Mouse (Mus musculus): ENCODE measurements at regions not wholly inside any gene's neighbourhood (a gene's known extent, or its start where the extent isn't known, plus 50 kb on each side); places are given as distances from the start of the nearest gene placed in this dataset.

DNA sequence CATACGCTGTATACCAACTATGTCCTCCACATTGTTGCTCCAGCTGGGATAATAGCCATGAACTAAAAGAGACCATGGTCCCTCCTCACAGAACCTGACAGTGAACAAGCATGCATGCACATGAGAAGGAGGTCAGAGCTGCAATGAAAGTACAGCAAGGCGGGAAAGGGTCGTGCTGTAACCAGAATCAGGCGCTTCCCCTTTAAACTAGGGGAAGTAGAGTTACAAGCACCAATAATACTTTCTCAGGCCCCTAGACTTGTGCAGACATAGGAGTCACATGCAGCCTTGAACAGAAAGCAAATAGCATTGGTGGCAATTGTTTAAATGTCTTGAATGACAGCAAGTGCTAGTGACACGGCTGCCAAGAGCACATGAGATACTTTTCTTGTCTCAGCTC, 261.8 kb upstream of the Dynlrb2 start:
- intact Hi-C loops (cut with DNase I): no loop called here
- no peak for DNase-seq (ENCODE audit: low spot score in 2 of 2)

DNA sequence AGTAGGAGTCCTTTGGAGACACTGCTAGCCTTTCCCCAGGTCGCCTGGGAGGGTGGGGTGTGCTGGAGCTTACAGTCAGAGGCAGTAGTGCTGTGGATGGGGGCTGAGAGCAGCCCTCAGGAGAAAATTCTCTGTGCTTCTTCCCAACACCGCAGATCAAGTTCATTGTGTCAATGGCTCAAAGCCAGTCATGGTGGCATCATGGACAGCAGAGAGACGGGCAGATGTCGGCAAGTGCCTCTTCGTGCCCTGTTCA, 262.9 kb upstream of the Dynlrb2 start:
- intact Hi-C loops (cut with DNase I): no loop called here
- no peak for DNase-seq (ENCODE audit: low spot score in 2 of 2)

DNA sequence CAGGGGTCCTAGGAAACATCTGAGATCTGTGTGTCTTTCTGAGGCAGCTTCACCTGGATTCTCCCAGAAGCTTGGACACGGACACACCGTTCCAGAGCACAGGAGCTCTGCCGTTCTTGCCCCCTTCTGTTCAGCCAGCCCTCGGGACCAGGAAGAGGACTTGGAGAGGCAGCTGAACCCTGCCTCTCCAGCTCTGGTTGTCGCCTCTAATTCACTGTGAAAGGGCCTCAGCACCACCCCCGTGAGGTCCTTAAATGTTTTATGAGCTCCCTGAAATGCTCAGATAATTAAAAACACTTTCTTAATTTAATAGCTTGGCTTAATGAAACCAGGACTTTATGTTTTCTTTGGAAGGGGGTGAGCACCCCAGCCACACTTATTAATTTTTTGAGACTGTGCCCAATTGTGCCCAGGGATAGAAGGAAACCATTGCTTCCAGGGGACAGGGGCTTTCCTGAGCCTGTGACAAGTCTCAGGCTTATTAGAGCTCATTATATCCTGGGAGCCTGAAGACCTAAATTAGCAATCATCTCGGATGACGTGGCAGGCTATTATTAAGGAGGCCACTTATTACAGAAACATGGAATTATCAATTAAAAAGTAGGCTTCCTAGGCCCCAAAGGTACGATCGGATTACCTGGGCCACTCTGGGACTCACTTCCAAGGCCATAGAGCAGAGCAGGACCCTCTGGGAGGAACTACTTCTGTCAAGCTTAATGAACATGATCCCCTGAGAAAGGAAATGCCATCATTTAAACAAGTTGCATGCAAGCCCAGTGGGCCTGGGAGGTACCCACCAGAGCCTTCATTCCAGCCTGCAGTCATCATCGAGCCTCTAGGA, 263.4 kb upstream of the Dynlrb2 start:
- intact Hi-C loops (cut with DNase I): no loop called here
- no peak for DNase-seq (ENCODE audit: low spot score in 2 of 2)

DNA sequence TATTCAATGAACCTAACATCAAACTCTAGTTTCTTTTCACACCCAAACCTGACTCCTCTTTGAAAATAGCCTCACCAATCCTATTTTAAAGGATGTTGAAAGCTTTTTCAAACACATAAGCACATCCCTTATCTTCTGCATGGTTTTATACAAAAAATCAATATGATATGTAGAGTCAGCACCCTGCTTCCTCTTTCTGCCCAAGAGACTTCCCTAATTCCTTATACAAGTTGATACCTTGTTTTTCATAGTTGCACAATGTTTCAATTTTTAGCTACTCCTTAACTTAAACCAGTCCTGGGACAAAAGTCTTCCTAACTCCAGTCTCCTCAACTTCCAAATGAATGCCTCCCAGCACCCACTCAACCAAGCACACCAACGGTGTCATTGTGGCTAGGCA, 266.1 kb upstream of the Dynlrb2 start:
- intact Hi-C loops (cut with DNase I): no loop called here
- no peak for DNase-seq (ENCODE audit: low spot score in 2 of 2)

DNA sequence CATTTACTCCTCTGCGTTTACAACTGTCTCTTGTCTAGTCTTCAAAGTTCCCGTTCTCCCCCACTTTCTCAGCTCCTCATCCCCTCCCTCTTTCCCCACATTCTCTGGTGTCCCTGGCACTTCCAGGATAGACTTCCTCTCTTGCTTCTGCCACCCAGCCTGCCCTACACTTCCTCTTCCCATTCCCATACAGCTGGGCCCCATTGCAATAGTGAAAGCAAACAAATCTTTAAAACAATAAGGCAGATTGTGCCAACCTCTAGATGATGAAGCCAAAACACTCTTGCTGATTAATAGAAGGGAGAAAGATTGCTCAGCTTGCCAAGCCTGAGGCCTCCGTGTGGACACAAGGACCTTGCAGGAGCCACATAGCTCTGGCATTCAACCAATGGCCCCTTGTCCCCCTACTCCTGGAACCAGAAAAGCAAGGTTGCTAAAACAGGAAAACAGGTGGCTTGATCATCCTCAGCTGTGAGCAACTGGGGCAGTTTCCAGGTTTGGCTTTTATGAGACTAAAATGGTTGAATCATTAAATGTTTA, 267.1 kb upstream of the Dynlrb2 start:
- no peak for DNase-seq (ENCODE audit: low spot score in 2 of 2)
- intact Hi-C loops (cut with DNase I): no loop called here

DNA sequence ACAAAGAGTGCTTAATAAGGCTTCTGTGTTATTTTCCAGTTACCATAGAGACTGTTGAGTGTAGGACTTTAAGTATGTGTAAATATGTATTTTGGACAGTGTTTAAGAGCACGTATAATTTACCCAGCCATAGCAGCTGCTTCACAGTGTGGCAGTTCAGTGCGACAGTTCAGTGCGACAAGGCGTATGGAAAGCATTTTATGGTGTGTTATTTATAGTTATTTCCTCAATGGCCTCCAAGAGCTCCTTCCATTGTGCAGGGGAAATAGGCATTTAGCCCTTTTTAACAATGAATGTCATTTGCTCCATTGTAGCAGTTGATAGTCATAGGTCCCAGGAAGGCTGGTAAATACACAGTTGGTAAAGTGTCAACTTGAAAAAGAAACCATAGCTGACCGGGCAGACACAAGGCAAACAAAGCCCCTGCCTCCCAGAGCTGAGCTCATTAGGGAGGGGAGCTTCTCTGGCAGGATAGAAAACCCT, 275.1 kb upstream of the Dynlrb2 start:
- intact Hi-C loops (cut with DNase I): no loop called here
- DNase-seq (ENCODE audit: low spot score in 2 of 2): no peak

DNA sequence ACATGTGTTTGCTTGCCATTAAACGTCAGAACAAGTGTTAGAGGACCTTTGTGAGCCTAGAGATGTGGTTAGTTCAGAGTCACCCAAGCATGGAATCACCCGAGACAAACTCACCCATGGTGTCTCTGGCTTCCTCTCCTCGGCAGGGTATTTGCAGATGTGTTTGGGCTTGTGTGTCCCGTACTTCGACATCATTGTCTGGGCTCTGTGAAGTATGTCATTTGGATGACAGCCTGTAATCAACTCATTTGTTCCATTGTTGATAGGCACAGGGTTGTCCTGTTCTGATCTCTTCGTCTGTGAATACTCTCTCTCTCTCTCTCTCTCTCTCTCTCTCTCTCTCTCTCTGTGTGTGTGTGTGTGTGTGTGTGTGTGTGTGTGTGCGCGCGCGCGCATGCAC, 277.8 kb upstream of the Dynlrb2 start:
- intact Hi-C loops (cut with DNase I): no loop called here
- no peak for DNase-seq (ENCODE audit: low spot score in 2 of 2)

DNA sequence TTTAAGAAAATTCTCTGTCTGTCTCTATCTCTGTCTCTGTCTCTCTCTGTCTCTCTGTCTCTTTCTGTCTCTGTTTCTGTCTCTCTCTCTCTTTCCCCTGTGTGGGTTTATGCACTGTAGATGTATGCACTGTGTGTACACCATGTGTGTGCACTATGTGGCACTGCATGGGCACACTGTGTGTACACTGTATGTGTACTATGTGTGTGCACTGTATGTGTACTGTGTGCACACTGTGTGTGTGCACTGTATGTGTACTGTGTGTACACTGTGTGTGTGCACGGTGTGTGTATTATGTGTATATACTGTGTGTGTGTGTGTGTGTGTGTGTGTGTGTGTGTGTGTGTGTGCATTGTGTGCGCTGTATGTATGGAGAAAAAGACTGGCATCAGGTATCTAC, 281.5 kb upstream of the Dynlrb2 start:
- intact Hi-C loops (cut with DNase I): no loop called here
- DNase-seq (ENCODE audit: low spot score in 2 of 2): no peak

DNA sequence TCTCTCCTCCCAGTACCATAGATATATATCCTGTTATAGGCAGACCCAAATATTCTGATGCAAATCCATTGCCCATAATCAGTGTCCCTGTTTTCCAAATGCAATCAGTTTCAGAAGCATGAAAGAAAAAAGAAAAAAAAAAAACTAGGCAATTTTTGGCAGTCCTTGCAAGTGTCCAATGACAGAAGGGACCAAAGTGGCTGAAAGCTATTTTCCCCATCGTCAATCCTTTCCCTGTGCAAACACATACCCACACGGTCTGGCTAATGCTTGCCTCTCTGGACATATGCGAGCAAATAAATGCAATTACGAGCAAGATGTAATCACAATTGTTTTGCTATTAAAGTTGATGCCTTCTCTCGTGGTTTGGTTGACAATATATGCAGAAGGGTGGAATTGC, 288.9 kb upstream of the Dynlrb2 start:
- no peak for DNase-seq (ENCODE audit: low spot score in 2 of 2)
- intact Hi-C loops (cut with DNase I): no loop called here

DNA sequence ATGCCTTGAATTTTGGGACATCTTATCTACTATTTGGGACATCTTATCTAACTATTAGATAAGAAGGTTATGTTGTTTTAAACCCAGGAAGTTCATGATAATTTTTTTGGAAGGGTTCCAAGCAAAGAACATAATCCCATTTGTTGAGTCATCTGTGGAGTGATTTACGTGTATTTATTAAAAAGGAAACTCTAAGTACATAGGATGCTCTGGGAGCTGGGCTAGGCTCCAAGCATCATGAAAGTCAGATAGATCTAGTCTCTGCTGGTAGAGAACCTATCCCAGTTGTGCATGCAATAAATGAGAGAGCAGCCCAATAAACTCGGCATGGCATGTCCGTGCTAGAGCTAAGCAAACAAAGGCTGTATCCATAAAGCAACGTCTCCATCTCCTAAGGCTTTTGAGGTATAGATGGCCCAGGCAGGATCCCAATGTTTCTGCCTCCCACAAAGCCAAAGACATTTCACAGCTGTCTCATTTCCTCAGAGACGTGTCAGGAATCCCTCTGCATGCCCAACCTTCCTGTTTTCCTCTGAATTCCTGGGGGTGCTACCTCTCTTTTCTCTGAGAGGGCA, 289.4 kb upstream of the Dynlrb2 start:
- intact Hi-C loops (cut with DNase I): no loop called here
- no peak for DNase-seq (ENCODE audit: low spot score in 2 of 2)

DNA sequence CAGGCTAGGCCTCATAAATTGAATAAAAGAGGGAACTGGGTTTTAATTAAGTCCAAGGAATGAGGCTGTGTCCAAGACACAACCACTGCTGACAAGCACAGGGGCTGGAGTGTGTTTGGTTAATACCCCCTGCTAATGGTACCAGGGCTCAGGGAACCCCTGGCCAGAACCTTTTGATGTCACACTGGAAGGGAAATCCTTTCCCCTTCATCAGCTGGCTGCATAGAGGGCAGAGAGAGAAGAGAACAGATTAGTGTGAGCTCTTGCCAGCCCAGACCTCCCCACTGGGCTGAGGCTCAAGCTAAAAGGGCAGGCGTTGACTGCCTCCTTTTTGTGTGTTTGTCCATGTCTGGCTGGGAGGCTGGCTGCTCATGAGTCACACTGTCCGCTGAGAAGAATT, 301.1 kb upstream of the Dynlrb2 start:
- no peak for DNase-seq (ENCODE audit: low spot score in 2 of 2)
- intact Hi-C loops (cut with DNase I): no loop called here

DNA sequence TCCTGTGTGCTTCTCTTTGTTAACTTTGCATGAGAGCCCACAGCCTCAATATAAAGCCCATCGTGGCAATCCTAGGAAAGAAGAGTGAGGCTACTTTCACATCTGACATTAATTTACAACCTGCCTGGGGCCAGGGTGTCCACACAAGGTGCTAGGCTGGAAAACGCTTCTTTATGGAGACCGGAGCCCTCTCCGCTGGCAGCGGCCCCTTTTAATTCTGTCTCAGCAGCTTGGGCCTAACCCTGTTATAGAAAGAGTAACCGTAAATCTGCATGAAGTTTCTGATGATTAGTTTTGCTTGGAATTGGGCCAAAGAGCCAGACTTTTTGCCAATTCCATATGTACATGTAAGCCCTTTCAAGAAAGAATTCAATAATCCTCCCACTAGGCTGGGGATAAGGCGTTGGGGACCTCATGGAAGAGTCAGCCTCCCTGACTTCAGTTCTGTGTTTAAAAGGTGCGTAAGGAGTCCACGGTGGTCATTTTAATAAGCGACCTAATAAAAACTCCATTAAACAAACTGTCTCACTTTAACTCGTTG, 304.2 kb upstream of the Dynlrb2 start:
- DNase-seq (ENCODE audit: low spot score in 2 of 2): no peak
- intact Hi-C loops (cut with DNase I): no loop called here

DNA sequence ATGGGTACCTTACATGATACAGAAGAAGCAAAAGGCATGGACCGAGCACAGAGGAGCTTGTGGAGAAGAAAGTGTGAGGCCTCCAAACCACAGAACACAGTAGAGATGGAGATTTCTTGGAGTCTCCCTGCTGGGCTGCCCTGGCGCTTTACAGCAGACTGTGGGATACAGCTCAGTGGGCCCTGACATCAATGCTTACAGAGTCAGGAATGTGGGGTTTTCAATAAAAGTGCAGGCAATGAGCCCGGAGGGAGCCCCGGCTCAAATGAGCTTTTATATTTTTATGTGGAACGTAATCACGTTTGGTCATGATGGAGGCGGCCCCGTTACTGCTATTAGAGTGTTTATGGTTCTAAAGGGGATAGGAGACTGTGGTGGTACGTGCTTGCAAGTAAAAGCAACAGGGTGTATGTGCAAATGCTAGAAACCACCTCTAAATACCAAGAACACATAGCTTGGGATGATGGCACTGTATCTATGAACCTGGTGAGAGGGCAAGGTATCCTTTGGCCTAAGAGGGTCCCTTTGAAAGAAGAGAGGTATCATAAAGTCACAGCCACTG, 308.1 kb upstream of the Dynlrb2 start:
- no peak for DNase-seq (ENCODE audit: low spot score in 2 of 2)
- intact Hi-C loops (cut with DNase I): no loop called here

DNA sequence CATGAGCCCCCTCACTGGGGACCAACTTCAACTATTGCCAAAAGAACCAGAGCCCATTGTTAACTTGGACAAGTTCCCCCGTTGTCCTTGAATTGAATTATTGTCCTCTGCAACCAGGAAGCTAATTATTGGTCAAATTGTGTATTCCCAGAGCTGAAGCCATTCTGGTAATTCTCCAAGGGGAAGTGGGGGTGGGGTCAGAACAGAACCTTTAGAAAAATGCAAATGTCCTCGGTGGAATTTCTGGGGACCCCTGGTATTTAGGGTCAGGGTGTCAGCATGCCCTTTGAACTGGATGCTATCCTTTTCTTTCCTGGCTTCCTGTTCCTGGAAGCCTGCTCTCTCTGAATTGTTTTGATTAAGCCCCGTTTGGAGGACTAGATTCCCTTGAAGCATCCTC, 312.7 kb upstream of the Dynlrb2 start:
- DNase-seq (ENCODE audit: low spot score in 2 of 2): no peak
- intact Hi-C loops (cut with DNase I): no loop called here

DNA sequence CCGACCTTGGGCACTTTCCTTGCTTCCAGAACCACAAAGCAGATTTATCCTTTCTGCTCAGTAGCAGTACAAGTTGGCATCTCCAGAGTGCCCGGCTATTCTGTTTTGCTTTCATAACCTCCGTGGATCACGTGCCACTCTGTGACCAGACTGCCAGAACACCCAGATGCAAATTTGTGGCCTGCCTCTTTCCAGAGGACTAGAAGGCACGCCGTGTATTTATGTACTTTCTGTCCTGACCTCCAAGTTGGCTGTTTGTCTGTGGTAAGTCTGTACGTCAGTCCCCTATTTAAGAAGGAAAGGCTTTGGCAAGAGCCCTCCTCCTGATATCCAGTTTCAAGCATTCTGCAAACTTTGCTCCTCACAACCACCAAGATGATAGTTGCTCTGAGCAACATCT, 319.6 kb upstream of the Dynlrb2 start:
- no peak for DNase-seq (ENCODE audit: low spot score in 2 of 2)
- intact Hi-C loops (cut with DNase I): no loop called here

DNA sequence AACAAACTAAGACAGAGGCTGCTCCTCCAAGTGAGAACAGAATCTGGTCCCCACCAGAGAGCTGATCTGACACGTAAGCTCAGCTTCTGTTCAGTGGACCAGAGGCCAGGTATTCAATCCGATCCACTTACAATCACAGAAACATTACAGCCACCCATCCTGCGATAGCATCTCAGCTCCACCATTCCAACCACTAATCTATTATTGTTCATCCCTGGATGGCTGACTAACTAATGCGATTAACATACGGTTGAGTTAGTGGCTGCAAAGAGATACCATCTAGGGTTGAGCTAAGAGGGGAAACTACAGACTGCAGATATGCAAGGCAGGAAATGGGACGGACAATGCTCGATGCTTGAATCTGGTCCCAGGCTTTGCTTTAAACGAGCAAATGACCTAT, 320.5 kb upstream of the Dynlrb2 start:
- intact Hi-C loops (cut with DNase I): no loop called here
- DNase-seq (ENCODE audit: low spot score in 2 of 2): no peak

DNA sequence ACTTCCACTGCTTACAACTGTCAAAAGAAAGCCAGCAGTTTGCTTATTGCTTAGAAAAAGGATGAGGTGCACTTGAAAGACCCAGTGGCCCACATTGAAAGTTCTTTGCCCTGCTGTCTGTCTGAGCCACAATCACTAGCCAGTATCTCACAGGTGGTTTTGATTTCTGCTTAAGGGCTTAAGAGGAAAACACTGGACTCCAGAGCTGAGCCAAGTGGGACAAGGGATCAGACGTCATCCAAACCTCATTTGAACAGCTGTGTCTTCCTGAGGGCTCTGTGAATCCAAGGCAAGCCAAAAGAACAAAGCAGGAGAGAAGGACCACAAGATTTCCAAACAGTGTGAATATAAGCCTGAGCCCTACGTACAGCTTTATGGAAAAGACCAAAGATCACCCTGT, 326.8 kb upstream of the Dynlrb2 start:
- no peak for DNase-seq (ENCODE audit: low spot score in 2 of 2)
- intact Hi-C loops (cut with DNase I): no loop called here

DNA sequence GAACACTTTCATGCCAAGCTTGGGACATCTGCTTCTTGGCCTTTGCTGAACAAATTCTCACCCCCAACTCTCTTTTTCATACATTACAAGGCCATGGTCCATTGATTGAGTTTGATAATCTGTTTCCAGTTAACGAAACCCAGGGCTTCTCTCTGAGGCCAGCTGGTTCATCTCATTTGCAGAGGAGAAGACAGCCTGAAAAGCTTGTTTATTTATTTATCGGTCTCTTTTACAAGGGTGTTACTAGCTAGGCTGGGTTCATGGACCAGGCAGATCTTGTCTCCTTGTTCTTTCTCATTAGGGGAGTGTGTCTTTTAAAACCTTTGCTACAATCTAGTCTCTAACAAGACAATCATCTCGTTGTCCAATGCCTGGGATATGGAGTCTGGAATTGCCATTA, 329.9 kb upstream of the Dynlrb2 start:
- intact Hi-C loops (cut with DNase I): no loop called here
- DNase-seq (ENCODE audit: low spot score in 2 of 2): no peak

DNA sequence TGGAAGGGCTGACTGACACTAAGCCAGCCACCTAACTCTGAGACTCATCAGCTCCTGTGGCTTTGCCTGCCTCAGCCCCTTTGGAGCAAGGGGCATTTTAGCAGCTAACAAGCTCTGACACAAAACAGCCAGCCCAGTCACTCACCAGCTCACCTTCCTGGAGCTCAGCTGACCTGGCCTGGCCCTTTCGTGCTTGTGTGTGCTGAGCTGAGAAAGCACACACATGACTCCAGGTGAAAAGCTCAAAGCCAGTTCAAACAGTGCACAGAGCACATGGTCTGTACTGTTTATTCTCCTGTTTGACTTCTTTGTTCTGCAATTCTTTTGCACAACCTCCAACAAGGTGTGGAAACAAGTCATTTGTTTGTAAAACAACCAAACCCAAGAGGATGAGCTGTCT, 330.8 kb upstream of the Dynlrb2 start:
- intact Hi-C loops (cut with DNase I): no loop called here
- DNase-seq (ENCODE audit: low spot score in 2 of 2): no peak

DNA sequence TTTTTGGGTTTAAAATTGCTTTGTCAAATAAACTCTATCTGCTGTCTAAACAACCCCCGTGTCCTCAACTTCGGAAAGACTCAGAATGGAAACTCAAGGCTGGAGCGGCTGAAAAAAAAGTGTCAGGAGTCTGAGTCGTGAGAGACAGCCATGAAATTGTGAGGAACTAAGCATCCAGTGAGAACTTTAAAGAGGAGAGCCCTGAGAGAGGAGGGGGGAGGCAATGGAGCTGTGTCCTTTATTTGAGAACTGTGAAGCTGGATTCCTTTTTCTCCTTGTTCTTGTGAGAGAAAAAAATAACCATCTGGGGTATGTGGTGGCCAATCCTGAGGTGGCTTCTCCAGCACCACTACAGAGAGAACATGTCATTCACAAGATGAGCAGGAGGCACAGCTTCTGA, 336.9 kb upstream of the Dynlrb2 start:
- DNase-seq (ENCODE audit: low spot score in 2 of 2): no peak
- intact Hi-C loops (cut with DNase I): no loop called here

DNA sequence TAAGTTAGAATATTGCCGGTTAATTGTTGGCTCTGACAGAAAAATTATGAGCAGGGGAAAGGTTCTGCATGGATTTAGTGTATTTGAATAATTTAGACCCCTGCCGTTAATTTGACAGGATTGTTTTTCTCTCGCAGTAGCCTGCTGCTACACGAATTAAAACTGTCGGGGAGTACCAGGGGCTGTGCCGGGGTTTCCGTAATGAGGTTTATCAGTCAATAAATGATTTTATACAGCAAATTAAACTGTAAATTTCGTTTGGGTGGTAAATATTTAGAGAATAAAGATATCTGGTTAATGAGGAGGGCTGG, 339.8 kb upstream of the Dynlrb2 start:
- DNase-seq (ENCODE audit: low spot score in 2 of 2): no peak
- intact Hi-C loops (cut with DNase I): no loop called here

Measured in left cerebral cortex, postnatal 36 days (tissue).